Mouse (Mus musculus) limb, embryonic 12.5 days (tissue): ENCODE data around the gene Dop1a. TPM values are rescaled to one million over a fixed set of nuclear protein-coding genes. Genes with fewer than 3 reads are reported as not detected.

Experiments used
- ATAC-seq: fragments of 200-750 bp; cut with Nextera tagmentation; 2 replicates; pipeline ENCODE4 v1.8.0; 2017; ENCODE audit warnings: low read depth, moderate TSS enrichment; ENCODE audit not compliant: insufficient number of reproducible peaks, insufficient read depth, low FRiP score, low TSS enrichment
- H3K27ac ChIP-seq: fragments of 300-500 bp; sonication (generic); 2 replicates; pipeline ENCODE4 v1.5.1; 2016; ENCODE audit warnings: mild to moderate bottlenecking, moderate library complexity
- H3K27me3 ChIP-seq: fragments of 300-500 bp; sonication (generic); 2 replicates; pipeline ENCODE4 v1.6.1; 2016; ENCODE audit warnings: mild to moderate bottlenecking, moderate library complexity
- H3K36me3 ChIP-seq: fragments of 300-500 bp; sonication (generic); 2 replicates; pipeline ENCODE4 v1.6.1; 2016; ENCODE audit warnings: mild to moderate bottlenecking, moderate library complexity
- H3K4me1 ChIP-seq: fragments of 300-500 bp; sonication (generic); replicated peaks from 2 replicates; pipeline ENCODE4 v1.6.1; 2016
- H3K4me2 ChIP-seq: fragments of 300-500 bp; sonication (generic); 2 replicates; pipeline ENCODE4 v1.6.1; 2016; ENCODE audit warnings: mild to moderate bottlenecking, moderate library complexity
- H3K4me3 ChIP-seq: fragments of 300-500 bp; sonication (generic); replicated peaks from 2 replicates; pipeline ENCODE4 v1.5.1; 2016; ENCODE audit warnings: mild to moderate bottlenecking
- H3K9ac ChIP-seq: fragments of 300-500 bp; sonication (generic); replicated peaks from 2 replicates; pipeline ENCODE4 v1.6.1; 2016; ENCODE audit warnings: mild to moderate bottlenecking, moderate library complexity
- H3K9me3 ChIP-seq: fragments of 300-500 bp; sonication (generic); 2 replicates; pipeline ENCODE4 v1.6.1; 2016; ENCODE audit warnings: mild to moderate bottlenecking, moderate library complexity
- WGBS: fragments of 180-500 bp; shearing (Covaris S2); methylation state at CpG from one replicate; pipeline ENCODE4 v1.1.7; 2016; 5-methylcytosine and 5-hydroxymethylcytosine counted together
- polyA plus RNA-seq: library from polyadenylated mRNA; unstranded; fragments of >200 nt; fragmentation: Nextera tagmentation; extraction: Ambion mirVana; gene quantifications from 2 replicates; pipeline ENCODE4 v1.2.1, GENCODE M21; 2016

Gene Dop1a
- polyA plus RNA-seq, 1 experiment from 2014 or later, result 17.2 TPM

DNA sequence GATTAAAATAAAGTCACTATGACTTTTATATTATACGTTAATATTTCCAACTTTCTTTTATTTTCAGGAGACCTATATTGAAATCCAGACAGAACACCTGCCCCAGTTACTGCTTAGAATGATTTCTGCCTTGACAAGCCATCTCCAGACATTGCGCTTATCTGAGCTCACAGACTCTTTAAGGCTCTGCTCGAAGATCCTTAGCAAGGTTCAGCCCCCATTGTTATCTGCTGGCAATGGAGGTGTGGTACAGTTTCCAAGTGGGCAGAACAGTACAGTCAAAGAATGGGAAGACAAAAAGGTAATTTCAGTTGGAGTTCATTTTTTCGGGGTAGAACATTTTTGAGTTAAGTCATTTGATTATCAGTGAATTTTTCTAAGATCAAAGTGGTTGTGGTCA is 40.5 kb downstream of the Dop1a start:
- H3K4me3 ChIP-seq, result no peak overlapping the region
- 91% methylated on average over 4 of the region's 4 CpGs for WGBS
- no peaks in the 10 kb centered on the region for H3K27me3 ChIP-seq
- no peaks in the 10 kb centered on the region for H3K4me1 ChIP-seq
- H3K36me3 ChIP-seq, result peaks cover 22% of the 10 kb centered on the region
- ATAC-seq, result no peak
- no peak overlapping the region for H3K4me2 ChIP-seq
- H3K27ac ChIP-seq, result no peak overlapping the region
- no peak overlapping the region for H3K9ac ChIP-seq
- no peaks in the 10 kb centered on the region for H3K9me3 ChIP-seq

DNA sequence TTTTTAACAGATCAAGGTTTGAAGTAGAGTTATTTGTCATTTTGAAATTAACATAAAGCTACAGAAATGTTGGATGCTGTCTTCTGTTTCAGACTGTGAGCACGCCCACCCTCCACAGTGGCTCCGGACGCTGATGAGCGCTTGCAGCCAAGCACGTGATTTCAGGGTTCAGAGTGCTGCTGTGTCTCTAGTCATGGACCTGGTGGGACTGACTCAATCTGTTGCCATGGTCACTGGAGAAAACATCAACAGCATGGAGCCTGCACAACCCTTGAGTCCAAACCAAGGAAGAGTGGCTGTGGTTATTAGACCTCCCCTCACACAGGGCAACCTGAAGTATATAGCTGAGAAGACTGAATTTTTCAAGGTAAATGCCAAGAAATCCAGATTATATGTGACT is 46.8 kb downstream of the Dop1a start:
- Histone ChIP-seq H3K9me3 (no peaks in the 10 kb centered on the region), H3K4me2 (no peak overlapping the region), H3K9ac (no peak overlapping the region), H3K27ac (no peak overlapping the region), H3K27me3 (no peaks in the 10 kb centered on the region), H3K4me1 (no peaks in the 10 kb centered on the region), H3K4me3 (no peak overlapping the region), H3K36me3 (peaks cover 46% of the 10 kb centered on the region)
- no peak for ATAC-seq
- 84% methylated on average over 5 of the region's 5 CpGs for WGBS

- 86% methylated on average over 3 of the region's 3 CpGs for WGBS
- Histone ChIP-seq H3K4me1 (no peaks in the 10 kb centered on the region), H3K27ac (no peak overlapping the region), H3K36me3 (peaks cover 46% of the 10 kb centered on the region), H3K4me3 (no peak overlapping the region), H3K4me2 (no peak overlapping the region), H3K27me3 (no peaks in the 10 kb centered on the region), H3K9ac (no peak overlapping the region), H3K9me3 (no peaks in the 10 kb centered on the region)
- no peak for ATAC-seq
Measured at GRCm38 (mm10) chr9:86514390-86514789, 47.4 kb downstream of the Dop1a start.

DNA sequence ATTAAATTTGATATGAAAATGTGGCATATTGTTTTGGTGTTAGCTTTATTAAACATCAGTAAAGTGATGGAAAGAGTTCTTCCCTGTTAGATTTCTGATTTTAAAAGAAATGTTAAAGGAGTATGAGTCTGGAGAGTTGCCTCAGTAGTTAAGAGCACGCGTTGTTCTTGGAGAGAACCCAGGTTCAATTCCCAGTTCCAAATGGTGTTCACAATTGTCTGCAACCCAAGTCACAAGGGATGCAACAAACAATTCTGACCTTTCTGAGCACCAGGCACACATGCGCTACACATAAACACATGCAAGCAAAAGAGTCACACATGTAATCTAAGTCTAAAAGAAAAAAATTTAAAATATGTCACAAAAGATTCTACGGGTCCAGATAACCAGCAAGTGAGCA is 47.8 kb downstream of the Dop1a start:
- peaks cover 48% of the 10 kb centered on the region for H3K36me3 ChIP-seq
- H3K4me2 ChIP-seq, result no peak overlapping the region
- 94% methylated on average over 4 of the region's 4 CpGs for WGBS
- no peak overlapping the region for H3K9ac ChIP-seq
- no peak overlapping the region for H3K27ac ChIP-seq
- no peak overlapping the region for H3K4me3 ChIP-seq
- no peaks in the 10 kb centered on the region for H3K4me1 ChIP-seq
- no peaks in the 10 kb centered on the region for H3K27me3 ChIP-seq
- ATAC-seq, result no peak
- H3K9me3 ChIP-seq, result no peaks in the 10 kb centered on the region

- Histone ChIP-seq H3K4me1 (no peaks in the 10 kb centered on the region), H3K36me3 (peaks cover 46% of the 10 kb centered on the region), H3K4me3 (no peak overlapping the region), H3K27ac (no peak overlapping the region), H3K4me2 (no peak overlapping the region), H3K9me3 (no peaks in the 10 kb centered on the region), H3K27me3 (no peaks in the 10 kb centered on the region), H3K9ac (no peak overlapping the region)
- ATAC-seq, result no peak
Measured at GRCm38 (mm10) chr9:86522335-86522734, 55.4 kb downstream of the Dop1a start.

- ATAC-seq, result no peak
- no peaks in the 10 kb centered on the region for H3K4me1 ChIP-seq
- H3K4me3 ChIP-seq, result no peak overlapping the region
- no peaks in the 10 kb centered on the region for H3K9me3 ChIP-seq
- no peak overlapping the region for H3K9ac ChIP-seq
- no peaks in the 10 kb centered on the region for H3K27me3 ChIP-seq
- no peak overlapping the region for H3K4me2 ChIP-seq
- 71% methylated on average over 2 of the region's 2 CpGs for WGBS
- peaks cover 38% of the 10 kb centered on the region for H3K36me3 ChIP-seq
- no peak overlapping the region for H3K27ac ChIP-seq
Measured at GRCm38 (mm10) chr9:86525600-86525999, 58.6 kb downstream of the Dop1a start.

GRCm38 (mm10) chr9:86534071-86534470 is 67.1 kb downstream of the Dop1a start:
- ATAC-seq, result no peak
- Histone ChIP-seq H3K4me1 (no peaks in the 10 kb centered on the region), H3K27me3 (no peaks in the 10 kb centered on the region), H3K9ac (no peak overlapping the region), H3K4me3 (no peak overlapping the region), H3K9me3 (no peaks in the 10 kb centered on the region), H3K27ac (no peak overlapping the region), H3K36me3 (peaks cover 31% of the 10 kb centered on the region), H3K4me2 (no peak overlapping the region)
- 85% methylated on average over 5 of the region's 5 CpGs for WGBS

GRCm38 (mm10) chr9:86543451-86543850 is 76.5 kb downstream of the Dop1a start:
- Histone ChIP-seq H3K9ac (no peak overlapping the region), H3K36me3 (peaks cover 60% of the 10 kb centered on the region), H3K4me1 (no peaks in the 10 kb centered on the region), H3K27ac (no peak overlapping the region), H3K9me3 (no peaks in the 10 kb centered on the region), H3K27me3 (no peaks in the 10 kb centered on the region), H3K4me3 (no peak overlapping the region), H3K4me2 (no peak overlapping the region)
- WGBS, result 94% methylated on average over 3 of the region's 3 CpGs
- no peak for ATAC-seq

DNA sequence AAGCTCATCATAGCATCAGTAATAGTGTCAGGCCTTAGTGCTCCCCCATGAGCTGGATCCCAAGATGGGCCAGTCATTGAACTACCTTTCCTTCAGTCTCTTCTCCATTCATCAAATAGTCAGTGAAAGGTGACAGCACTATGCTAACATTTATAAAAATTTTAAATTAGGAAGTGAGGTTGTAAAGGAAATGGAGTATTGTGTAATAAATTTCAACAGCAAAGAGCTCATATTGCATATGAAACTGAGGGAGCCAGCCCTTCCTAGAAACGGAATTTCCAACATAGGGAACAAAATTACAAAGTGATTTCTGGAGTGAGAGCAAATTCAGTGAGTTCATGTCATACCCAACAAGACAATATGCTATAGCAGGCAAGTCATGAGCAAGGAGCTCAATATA is 77.6 kb downstream of the Dop1a start:
- Histone ChIP-seq H3K4me3 (no peak overlapping the region), H3K4me2 (no peak overlapping the region), H3K36me3 (peaks cover 69% of the 10 kb centered on the region), H3K27ac (no peak overlapping the region), H3K4me1 (no peaks in the 10 kb centered on the region), H3K9me3 (no peaks in the 10 kb centered on the region), H3K9ac (no peak overlapping the region), H3K27me3 (no peaks in the 10 kb centered on the region)
- no peak for ATAC-seq
- WGBS, result 75% methylated on average over 1 of the region's 1 CpGs

DNA sequence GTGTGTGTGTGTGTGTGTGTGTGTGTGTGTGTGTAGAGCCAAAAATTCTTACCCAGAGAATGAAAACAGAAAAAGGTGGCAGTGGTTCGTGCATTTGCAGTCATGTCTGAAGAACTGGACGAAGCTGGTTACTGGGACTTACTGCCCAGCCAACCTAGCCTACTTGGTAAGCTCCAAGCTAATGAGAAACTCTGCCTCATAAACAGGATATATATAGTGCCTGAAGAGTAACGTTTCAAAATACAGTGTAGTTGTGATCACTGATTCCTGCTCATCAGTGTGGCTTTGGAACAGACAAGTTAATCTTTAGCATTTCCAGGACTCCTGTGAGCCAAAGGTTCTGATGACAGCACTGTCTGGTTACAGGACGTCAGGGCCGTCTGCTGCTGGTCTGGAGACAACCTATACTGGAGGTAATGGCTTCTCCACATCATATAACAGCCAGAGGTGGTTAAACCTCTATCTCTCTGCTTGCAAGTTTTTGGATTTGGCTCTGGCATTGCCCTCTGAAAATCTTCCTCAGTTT is 82.7 kb downstream of the Dop1a start:
- H3K4me2 ChIP-seq, result no peak overlapping the region
- no peaks in the 10 kb centered on the region for H3K9me3 ChIP-seq
- no peaks in the 10 kb centered on the region for H3K4me1 ChIP-seq
- H3K27me3 ChIP-seq, result no peaks in the 10 kb centered on the region
- peaks cover 68% of the 10 kb centered on the region for H3K36me3 ChIP-seq
- ATAC-seq, result no peak
- H3K4me3 ChIP-seq, result no peak overlapping the region
- H3K27ac ChIP-seq, result no peak overlapping the region
- no peak overlapping the region for H3K9ac ChIP-seq
- WGBS, result 87% methylated on average over 5 of the region's 5 CpGs

DNA sequence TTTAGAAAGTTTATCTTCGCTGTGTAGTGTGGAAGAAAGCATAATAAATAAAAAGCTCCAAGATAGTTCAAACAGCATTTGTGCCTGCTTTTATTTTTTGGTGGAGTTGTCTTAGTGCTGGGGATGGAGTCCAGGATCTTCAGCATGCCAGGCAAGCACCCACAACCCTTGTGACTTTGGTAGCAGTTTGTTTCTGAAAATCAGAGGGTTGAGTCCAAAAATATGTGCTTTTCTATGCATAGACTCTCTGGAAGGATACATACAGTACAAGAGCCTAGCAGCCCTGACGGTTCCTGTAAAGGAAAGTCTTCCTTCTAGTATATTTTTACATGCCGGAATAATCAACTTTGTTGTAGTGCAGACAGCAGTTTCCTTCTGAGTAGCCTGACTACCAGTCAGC is 83.8 kb downstream of the Dop1a start:
- Histone ChIP-seq H3K9me3 (no peaks in the 10 kb centered on the region), H3K27me3 (no peaks in the 10 kb centered on the region), H3K9ac (no peak overlapping the region), H3K4me2 (no peak overlapping the region), H3K27ac (no peak overlapping the region), H3K4me3 (no peak overlapping the region), H3K4me1 (no peaks in the 10 kb centered on the region), H3K36me3 (peaks cover 72% of the 10 kb centered on the region)
- 85% methylated on average over 3 of the region's 3 CpGs for WGBS
- no peak for ATAC-seq

- WGBS, result 88% methylated on average over 9 of the region's 9 CpGs
Measured at GRCm38 (mm10) chr9:86553886-86554285, 86.9 kb downstream of the Dop1a start.

More at GRCm38 (mm10) chr9:86553886-86554285, 86.9 kb downstream of the Dop1a start:
- Histone ChIP-seq H3K9ac (no peak overlapping the region), H3K4me2 (no peak overlapping the region), H3K36me3 (peaks cover 81% of the 10 kb centered on the region), H3K27me3 (no peaks in the 10 kb centered on the region), H3K9me3 (no peaks in the 10 kb centered on the region), H3K4me1 (no peaks in the 10 kb centered on the region), H3K27ac (no peak overlapping the region), H3K4me3 (no peak overlapping the region)
- ATAC-seq, result no peak
